Mouse (Mus musculus) liver, embryonic 14.5 days (tissue): ENCODE data around the gene Adcyap1r1. TPM values are rescaled to one million over a fixed set of nuclear protein-coding genes. Genes with fewer than 3 reads are reported as not detected.

Experiments
- ATAC-seq: fragments of 200-750 bp; cut with Nextera tagmentation; 2 replicates; pipeline ENCODE4 v1.8.0; 2017; ENCODE audit warnings: moderate number of reproducible peaks, mild to moderate bottlenecking, moderate library complexity; ENCODE audit not compliant: insufficient read depth
- DNase-seq, 3 experiments: peaks; one replicate each; pipeline ENCODE4 v3.0.0-alpha.2; 2012 to 2013; ENCODE audit warnings: low read depth in 3 of 3, low spot score in 3 of 3
- H3K27ac ChIP-seq: fragments of 300-500 bp; sonication (generic); 2 replicates; pipeline ENCODE4 v1.5.1; 2014; ENCODE audit warnings: moderate library complexity, mild to moderate bottlenecking, control low read depth, inconsistent platforms
- H3K27me3 ChIP-seq: fragments of 300-500 bp; sonication (generic); 2 replicates; pipeline ENCODE4 v1.6.1; 2014; ENCODE audit warnings: mild to moderate bottlenecking, low read length, moderate library complexity; ENCODE audit not compliant: control insufficient read depth, insufficient read depth
- H3K36me3 ChIP-seq: fragments of 300-500 bp; sonication (generic); replicated peaks from 2 replicates; pipeline ENCODE4 v1.6.1; 2014; ENCODE audit warnings: low read depth; ENCODE audit not compliant: control insufficient read depth, insufficient read depth
- H3K4me1 ChIP-seq, 2 experiments: fragments of 200-500 bp in 1 of 2; fragments of 300-500 bp in 1 of 2; sonication (generic) in 1 of 2; replicated peaks; 2 replicates each; pipeline ENCODE4 v1.6.1; 2012 to 2014; ENCODE audit warnings: antibody characterized with exemption in 1 of 2, inconsistent platforms in 1 of 2, low read length in 1 of 2; ENCODE audit not compliant: control insufficient read depth in 2 of 2, insufficient read depth in 2 of 2
- H3K4me2 ChIP-seq: fragments of 300-500 bp; sonication (generic); 2 replicates; pipeline ENCODE4 v1.6.1; 2014; ENCODE audit warnings: low read depth, mild to moderate bottlenecking, control low read depth, moderate library complexity
- H3K4me3 ChIP-seq, 2 experiments: fragments of 200-500 bp in 1 of 2; fragments of 300-500 bp in 1 of 2; sonication (generic) in 1 of 2; 2 replicates each; pipeline ENCODE4 v1.5.1; 2012 to 2014; ENCODE audit warnings: low read depth in 2 of 2, low read length in 2 of 2, mild to moderate bottlenecking in 2 of 2, control low read depth in 1 of 2, inconsistent platforms in 1 of 2, moderate library complexity in 1 of 2; ENCODE audit not compliant: insufficient read depth in 1 of 2
- H3K9ac ChIP-seq: fragments of 300-500 bp; sonication (generic); replicated peaks from 2 replicates; pipeline ENCODE4 v1.6.1; 2014; ENCODE audit warnings: mild to moderate bottlenecking, control low read depth, moderate library complexity
- H3K9me3 ChIP-seq: fragments of 300-500 bp; sonication (generic); 2 replicates; pipeline ENCODE4 v1.6.1; 2016; ENCODE audit warnings: low read length, mixed read lengths; ENCODE audit not compliant: control insufficient read depth
- CTCF ChIP-seq: IDR thresholded peaks from 2 replicates; pipeline ENCODE4 v1.5.1; 2016; ENCODE audit warnings: antibody characterized with exemption, low read depth, control low read depth
- EP300 ChIP-seq: IDR thresholded peaks from 2 replicates; pipeline ENCODE4 v1.6.1; 2016; ENCODE audit warnings: antibody characterized with exemption, low read depth
- WGBS: fragments of 180-500 bp; shearing (Covaris S2); extraction: QIAGEN DNeasy Blood & Tissue Kit; methylation state at CpG from one replicate; pipeline ENCODE4 v1.1.7; 2014; ENCODE audit not compliant: insufficient replicate concordance; 5-methylcytosine and 5-hydroxymethylcytosine counted together
- polyA plus RNA-seq, 2 experiments: library from polyadenylated mRNA; depleted of rRNA in 1 of 2; stranded (reverse) in 1 of 2; unstranded in 1 of 2; fragments of >200 nt; fragmentation: Nextera tagmentation in 1 of 2; extraction: Ambion mirVana in 1 of 2; gene quantifications; 2 replicates each; pipeline versions ENCODE4 v1.2.1 to v1.2.3; 2012 to 2014

Gene Adcyap1r1
- polyA plus RNA-seq, 2 experiments = 0.01 TPM; not detected in 1

DNA sequence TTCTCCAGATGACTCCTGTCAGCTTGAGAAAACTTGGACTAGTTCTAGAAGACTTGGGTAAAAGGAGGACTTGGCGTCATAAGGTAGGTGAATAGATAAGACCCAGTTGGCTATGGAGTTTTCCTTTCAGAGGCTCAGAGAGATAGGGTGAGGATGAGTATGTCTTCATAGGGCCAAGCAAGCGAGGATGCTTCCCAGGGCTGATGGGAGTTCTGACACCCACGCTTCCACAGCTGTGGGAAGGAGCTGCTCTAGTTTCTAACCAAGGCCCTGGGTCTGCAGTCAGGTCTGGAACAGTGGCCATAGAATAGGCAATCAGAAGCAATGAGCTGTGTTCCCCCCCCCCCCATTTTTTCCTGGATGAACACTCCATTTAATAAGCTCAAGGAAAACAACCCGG, 44.4 kb upstream of the Adcyap1r1 start:
- TF ChIP-seq CTCF (no peak), EP300 (no peak)
- no peak for ATAC-seq
- Histone ChIP-seq H3K4me1 (no peaks in the 10 kb centered on the region), H3K9me3 (no peaks in the 10 kb centered on the region), H3K27me3 (no peaks in the 10 kb centered on the region), H3K4me3 (no peak overlapping the region), H3K36me3 (no peaks in the 10 kb centered on the region), H3K9ac (no peak overlapping the region), H3K27ac (no peak overlapping the region), H3K4me2 (no peak overlapping the region)
- 62% methylated on average over 4 of the region's 4 CpGs for WGBS
- no peak for DNase-seq

DNA sequence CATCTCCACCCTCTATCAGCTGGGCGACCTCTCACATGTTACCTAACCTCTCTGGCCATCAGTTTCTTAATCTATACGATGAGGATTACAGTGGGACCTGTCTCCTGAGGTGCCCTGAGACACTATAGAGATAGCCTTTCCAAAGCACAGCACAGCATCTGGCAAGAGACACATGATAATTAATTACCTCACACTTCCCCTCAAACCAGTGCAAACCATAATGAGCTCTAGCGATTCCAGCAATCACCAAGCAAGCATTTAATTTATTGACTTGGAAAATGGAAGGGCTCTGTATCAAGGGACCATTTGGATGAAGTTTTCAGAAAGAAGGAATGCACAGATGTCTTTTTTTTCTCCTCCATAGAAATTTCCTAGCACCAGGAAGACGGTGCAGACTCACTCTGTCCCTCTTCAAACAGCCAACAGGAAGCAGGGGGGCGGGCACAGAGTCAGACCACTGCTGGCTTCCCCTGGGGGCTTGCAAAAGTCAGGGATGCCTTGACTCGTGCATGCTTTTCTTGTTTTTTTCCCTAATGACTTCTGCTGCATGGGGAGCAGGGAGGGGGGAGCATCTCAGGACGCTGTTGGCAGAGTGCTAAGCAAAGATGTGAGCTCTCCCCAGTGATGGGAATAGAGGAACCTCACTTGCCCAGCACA, 41.5 kb upstream of the Adcyap1r1 start:
- no peak overlapping the region for H3K4me2 ChIP-seq
- ATAC-seq (no peak), DNase-seq (no peak)
- H3K9me3 ChIP-seq = no peaks in the 10 kb centered on the region
- no peak overlapping the region for H3K27ac ChIP-seq
- H3K9ac ChIP-seq = no peak overlapping the region
- no peaks in the 10 kb centered on the region for H3K4me1 ChIP-seq
- H3K27me3 ChIP-seq = no peaks in the 10 kb centered on the region
- H3K4me3 ChIP-seq = no peak overlapping the region
- TF ChIP-seq EP300 (no peak), CTCF (no peak)
- no peaks in the 10 kb centered on the region for H3K36me3 ChIP-seq
- WGBS = 24% methylated on average over 7 of the region's 7 CpGs

DNA sequence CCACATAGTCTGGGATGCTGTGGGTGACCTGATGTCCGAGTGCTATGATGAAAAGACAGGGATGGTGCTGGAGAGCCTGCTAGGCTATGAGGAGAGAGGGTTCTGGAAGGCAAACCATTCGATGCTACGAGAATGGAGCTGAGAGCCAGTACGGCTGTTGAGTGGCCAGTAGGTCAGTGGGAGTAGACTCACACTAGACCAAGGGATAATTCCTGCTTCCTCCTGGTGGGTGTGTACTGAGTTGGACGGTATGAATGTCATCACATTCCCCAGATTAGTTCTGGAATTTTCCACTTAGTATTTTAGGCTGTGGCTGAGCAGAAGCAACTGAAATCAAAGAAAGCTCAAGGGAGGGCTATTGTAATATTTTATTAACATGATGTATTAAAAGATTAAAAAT, 40.8 kb upstream of the Adcyap1r1 start:
- Histone ChIP-seq H3K4me1 (no peaks in the 10 kb centered on the region), H3K9ac (no peak overlapping the region), H3K27ac (no peak overlapping the region), H3K9me3 (no peaks in the 10 kb centered on the region), H3K27me3 (no peaks in the 10 kb centered on the region), H3K4me2 (no peak overlapping the region), H3K36me3 (no peaks in the 10 kb centered on the region), H3K4me3 (no peak overlapping the region)
- TF ChIP-seq EP300 (no peak), CTCF (no peak)
- 58% methylated on average over 5 of the region's 5 CpGs for WGBS
- ATAC-seq = no peak
- no peak for DNase-seq

DNA sequence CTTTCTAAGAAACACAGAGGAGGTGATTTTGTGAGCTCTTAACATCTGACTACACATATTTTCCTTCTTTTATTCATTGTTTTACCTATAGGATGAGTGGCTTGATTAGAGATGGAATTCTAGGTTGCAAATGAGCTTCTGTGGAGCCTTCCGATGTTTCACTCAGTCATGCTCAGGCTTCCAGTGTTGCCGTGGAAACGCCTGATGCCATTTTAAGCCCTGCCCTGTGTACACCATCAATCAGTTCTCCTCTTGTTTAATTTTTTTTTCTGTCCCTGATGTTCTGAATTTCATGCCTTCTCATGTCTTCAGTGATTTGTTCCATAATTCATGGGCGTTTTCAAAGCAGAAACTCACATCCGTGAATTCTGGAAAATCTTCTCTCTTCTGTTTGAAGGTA, 35.6 kb upstream of the Adcyap1r1 start:
- Histone ChIP-seq H3K9me3 (no peaks in the 10 kb centered on the region), H3K27me3 (no peaks in the 10 kb centered on the region), H3K36me3 (no peaks in the 10 kb centered on the region), H3K4me1 (no peaks in the 10 kb centered on the region), H3K4me2 (no peak overlapping the region), H3K9ac (no peak overlapping the region), H3K27ac (no peak overlapping the region), H3K4me3 (no peak overlapping the region)
- TF ChIP-seq EP300 (no peak), CTCF (no peak)
- 72% methylated on average over 5 of the region's 5 CpGs for WGBS
- ATAC-seq (no peak), DNase-seq (no peak)

DNA sequence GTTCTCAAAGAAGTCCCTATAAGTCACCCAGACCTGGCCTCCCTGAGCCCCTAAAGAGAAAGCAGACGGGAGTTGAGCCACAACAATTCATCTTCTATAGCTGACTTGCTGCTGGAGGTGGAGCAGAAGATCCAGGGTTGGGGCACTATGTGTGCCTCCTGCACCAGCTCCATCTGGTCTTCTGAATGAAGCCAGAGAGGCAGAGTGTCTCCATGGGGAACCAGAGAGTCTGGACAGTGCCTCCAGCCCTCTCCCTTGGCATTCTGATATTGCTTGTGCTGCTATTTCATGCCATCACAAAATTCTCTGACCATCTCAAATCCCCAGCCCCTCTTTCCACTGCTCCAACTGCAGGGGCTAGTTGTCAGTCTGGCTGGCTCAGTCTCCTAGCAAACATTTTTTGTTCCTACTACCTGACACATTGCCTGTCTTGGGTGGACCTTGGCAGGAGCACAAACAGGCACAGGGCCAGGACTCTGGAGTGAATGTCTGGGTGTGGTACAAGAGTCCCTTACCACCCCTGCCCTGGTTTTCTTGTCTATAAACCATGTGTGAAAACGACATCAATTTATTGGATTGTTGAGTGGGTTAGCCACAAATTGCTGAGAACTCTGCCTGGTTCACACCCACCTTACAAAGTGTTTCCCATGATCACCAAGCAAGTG, 32.9 kb upstream of the Adcyap1r1 start:
- Histone ChIP-seq H3K4me2 (no peak overlapping the region), H3K36me3 (no peaks in the 10 kb centered on the region), H3K9ac (no peak overlapping the region), H3K27me3 (no peaks in the 10 kb centered on the region), H3K4me3 (no peak overlapping the region), H3K9me3 (no peaks in the 10 kb centered on the region), H3K27ac (no peak overlapping the region), H3K4me1 (no peaks in the 10 kb centered on the region)
- DNase-seq = no peak
- ATAC-seq = no peak
- 25% methylated on average over 2 of the region's 2 CpGs for WGBS
- no peak for TF ChIP-seq CTCF
- TF ChIP-seq EP300 = no peak
